Mouse (Mus musculus) CH12.LX (cell line): ENCODE data around the gene Cadm2. TPM values are rescaled to one million over a fixed set of nuclear protein-coding genes. Genes with fewer than 3 reads are reported as not detected.

Experiments used
- DNase-seq: peaks from one replicate; pipeline ENCODE4 v3.0.0-alpha.2; 2013; ENCODE audit errors: extremely low read depth
- H3K27ac ChIP-seq: 2 replicates; pipeline ENCODE4 v1.5.1; 2012; ENCODE audit warnings: low read depth, mild to moderate bottlenecking, control low read depth, moderate library complexity; ENCODE audit not compliant: insufficient read depth
- H3K27me3 ChIP-seq: replicated peaks from 2 replicates; pipeline ENCODE3; 2012; ENCODE audit warnings: inconsistent platforms
- H3K36me3 ChIP-seq, 2 experiments: replicated peaks in 1 of 2; 2 replicates each; pipeline versions ENCODE3 to v1.6.1; 2012; ENCODE audit warnings: inconsistent platforms in 1 of 2, low read length in 1 of 2, mild to moderate bottlenecking in 1 of 2, mixed read lengths in 1 of 2, moderate library complexity in 1 of 2; ENCODE audit not compliant: control insufficient read depth in 1 of 2, insufficient read depth in 1 of 2
- H3K4me1 ChIP-seq, 2 experiments: 2 replicates each; pipeline ENCODE4 v1.6.1; 2012; ENCODE audit warnings: inconsistent platforms in 1 of 2, moderate library complexity in 1 of 2; ENCODE audit not compliant: insufficient read depth in 2 of 2, control insufficient read depth in 1 of 2
- H3K4me2 ChIP-seq: 2 replicates; pipeline ENCODE4 v1.6.1; 2012; ENCODE audit warnings: low read depth, mild to moderate bottlenecking, control low read depth; ENCODE audit not compliant: poor library complexity, insufficient read depth, severe bottlenecking
- H3K4me3 ChIP-seq, 3 experiments: fragments of 150-350 bp in 1 of 3; sonication (generic) in 1 of 3; replicated peaks in 1 of 3; 2 replicates each; pipeline versions ENCODE3 to v1.5.1; 2011 to 2012; ENCODE audit warnings: low read depth in 2 of 3, low read length in 2 of 3, mild to moderate bottlenecking in 2 of 3, moderate library complexity in 2 of 3, control low read depth in 1 of 3, improper control_type of control experiment in 1 of 3, inconsistent platforms in 1 of 3, mixed read lengths in 1 of 3; ENCODE audit not compliant: poor library complexity in 1 of 3
- H3K79me2 ChIP-seq: replicated peaks from 2 replicates; pipeline ENCODE4 v1.6.1; 2012; ENCODE audit warnings: mild to moderate bottlenecking, moderate library complexity; ENCODE audit not compliant: control insufficient read depth, poor library complexity, insufficient read depth, severe bottlenecking; ENCODE audit errors: extremely low read depth
- H3K9ac ChIP-seq: 2 replicates; pipeline ENCODE4 v1.6.1; 2012; ENCODE audit warnings: low read depth, mild to moderate bottlenecking, control low read depth, moderate library complexity; ENCODE audit not compliant: insufficient read depth
- H3K9me3 ChIP-seq: replicated peaks from 2 replicates; pipeline ENCODE3; 2012; ENCODE audit warnings: low read length, inconsistent platforms, mixed read lengths
- CHD1 ChIP-seq: IDR thresholded peaks from 2 replicates; pipeline ENCODE4 v1.6.1; 2012; ENCODE audit warnings: low read depth, low read length, improper control_type of control experiment, inconsistent platforms
- CHD2 ChIP-seq: IDR thresholded peaks from 2 replicates; pipeline ENCODE4 v1.6.1; 2011; ENCODE audit warnings: low read length, improper control_type of control experiment
- E2F4 ChIP-seq: IDR thresholded peaks from 2 replicates; pipeline ENCODE4 v1.6.1; 2011; ENCODE audit warnings: low read depth, low read length, improper control_type of control experiment; ENCODE audit not compliant: insufficient replicate concordance
- ELF1 ChIP-seq: IDR thresholded peaks from 2 replicates; pipeline ENCODE4 v1.6.1; 2014; ENCODE audit warnings: low read depth, mild to moderate bottlenecking, inconsistent platforms, low read length, improper control_type of control experiment
- ETS1 ChIP-seq: conservative IDR thresholded peaks from 2 replicates; pipeline ENCODE4 v1.6.1; 2012; ENCODE audit warnings: low read depth, mild to moderate bottlenecking, inconsistent platforms, low read length, improper control_type of control experiment, moderate library complexity
- GABPA ChIP-seq: IDR thresholded peaks from 2 replicates; pipeline ENCODE4 v1.6.1; 2012; ENCODE audit warnings: low read depth, low read length, improper control_type of control experiment, inconsistent platforms; ENCODE audit not compliant: insufficient replicate concordance
- HCFC1 ChIP-seq: IDR thresholded peaks from 2 replicates; pipeline ENCODE4 v1.6.1; 2012; ENCODE audit warnings: low read depth, mild to moderate bottlenecking, inconsistent platforms, low read length, improper control_type of control experiment
- JUND ChIP-seq: conservative IDR thresholded peaks from 2 replicates; pipeline ENCODE4 v1.6.1; 2011; ENCODE audit warnings: low read depth, low read length, improper control_type of control experiment
- MAFK ChIP-seq: IDR thresholded peaks from 2 replicates; pipeline ENCODE4 v1.6.1; 2011; ENCODE audit warnings: low read length, improper control_type of control experiment; ENCODE audit not compliant: insufficient replicate concordance
- MAX ChIP-seq: IDR thresholded peaks from 2 replicates; pipeline ENCODE4 v1.6.1; 2011; ENCODE audit warnings: low read length, improper control_type of control experiment
- PAX5 ChIP-seq: IDR thresholded peaks from 2 replicates; pipeline ENCODE4 v1.6.1; 2012; ENCODE audit warnings: low read length, inconsistent platforms, mixed read lengths
- POLR2A ChIP-seq: IDR thresholded peaks from 2 replicates; pipeline ENCODE4 v1.6.1; 2011; ENCODE audit warnings: low read depth, mild to moderate bottlenecking, improper control_type of control experiment, low read length
- POLR2AphosphoS2 ChIP-seq: IDR thresholded peaks from 2 replicates; pipeline ENCODE4 v1.6.1; 2011; ENCODE audit warnings: low read depth, low read length, improper control_type of control experiment
- RCOR1 ChIP-seq: conservative IDR thresholded peaks from 2 replicates; pipeline ENCODE4 v1.6.1; 2012; ENCODE audit warnings: low read depth, mild to moderate bottlenecking, inconsistent platforms, low read length, improper control_type of control experiment
- SIN3A ChIP-seq: IDR thresholded peaks from 2 replicates; pipeline ENCODE4 v1.6.1; 2012; ENCODE audit warnings: low read length, improper control_type of control experiment, inconsistent platforms
- SMC3 ChIP-seq: IDR thresholded peaks from 2 replicates; pipeline ENCODE4 v1.6.1; 2011; ENCODE audit warnings: low read depth, low read length, improper control_type of control experiment
- USF2 ChIP-seq: conservative IDR thresholded peaks from 2 replicates; pipeline ENCODE4 v1.6.1; 2011; ENCODE audit warnings: low read depth, low read length, improper control_type of control experiment
- ZC3H11A ChIP-seq: IDR thresholded peaks from 2 replicates; pipeline ENCODE4 v1.6.1; 2012; ENCODE audit warnings: low read depth, mild to moderate bottlenecking, inconsistent platforms, low read length, improper control_type of control experiment
- dilution Hi-C: fragments of 300-500 bp; cut with MboI; formaldehyde crosslinking; loops from 2 replicates; pipeline ENCODE4 v1.14.3; 2020; ENCODE audit warnings: low sequenced_read_pairs; ENCODE audit not compliant: extremely low pct_unique_long_range_greater_than_20kb, extremely low pct_ligation_motif_present
- in situ Hi-C: fragments of 300-500 bp; cut with MboI; formaldehyde crosslinking; loops from 3 replicates; pipeline ENCODE4 v1.14.3; 2019; ENCODE audit warnings: low sequenced_read_pairs, low pct_ligation_motif_present, low pct_unique_long_range_greater_than_20kb, mixed read lengths
- polyA plus RNA-seq: library from polyadenylated mRNA; unstranded; fragments of >175 nt; gene quantifications from 2 replicates; pipeline ENCODE4 v1.2.1, GENCODE M21; 2012; ENCODE audit warnings: low read depth; ENCODE audit not compliant: insufficient read length
- total RNA-seq, 2 experiments: library from RNA; depleted of rRNA; stranded (reverse); fragments of 300-350 nt in 1 of 2; fragments of >200 nt in 1 of 2; gene quantifications; 2 replicates each; pipeline ENCODE4 v1.2.3; 2012 to 2014

Cadm2 gene
- total and polyA plus RNA-seq, 3 experiments = not detected

GRCm38 (mm10) chr16:67410482-67410881, 210.2 kb downstream of the Cadm2 start:
- no peak for TF ChIP-seq USF2
- no peak for TF ChIP-seq CHD1
- TF ChIP-seq E2F4 = no peak
- TF ChIP-seq POLR2AphosphoS2 = no peak
- TF ChIP-seq ZC3H11A = no peak
- TF ChIP-seq RCOR1 = no peak
- no peak for TF ChIP-seq POLR2A
- no peak for TF ChIP-seq MAX
- TF ChIP-seq ELF1 = no peak
- no peak for TF ChIP-seq JUND
- TF ChIP-seq CHD2 = no peak
- TF ChIP-seq MAFK = no peak
- TF ChIP-seq ETS1 = no peak
- TF ChIP-seq SMC3 = no peak
- TF ChIP-seq HCFC1 = no peak
- TF ChIP-seq SIN3A = no peak
- no peak for TF ChIP-seq GABPA
- no peaks in the 10 kb centered on the region for H3K4me1 ChIP-seq
- no peak for DNase-seq
- no peak overlapping the region for H3K4me2 ChIP-seq
- H3K36me3 ChIP-seq = no peaks in the 10 kb centered on the region
- H3K4me3 ChIP-seq = no peak overlapping the region
- dilution Hi-C loops (no loop called here), in situ Hi-C loops (no loop called here)
- H3K27me3 ChIP-seq = no peaks in the 10 kb centered on the region
- H3K9ac ChIP-seq = no peak overlapping the region
- no peak overlapping the region for H3K27ac ChIP-seq
- H3K9me3 ChIP-seq = peaks cover 20% of the 10 kb centered on the region
- no peaks in the 10 kb centered on the region for H3K79me2 ChIP-seq

- DNase-seq = no peak
- no peak overlapping the region for H3K9ac ChIP-seq
- no peaks in the 10 kb centered on the region for H3K79me2 ChIP-seq
- dilution Hi-C loops = no loop called here
- H3K4me3 ChIP-seq = no peak overlapping the region
- no peaks in the 10 kb centered on the region for H3K27me3 ChIP-seq
- peaks cover 25% of the 10 kb centered on the region for H3K9me3 ChIP-seq
- no peaks in the 10 kb centered on the region for H3K36me3 ChIP-seq
- H3K4me1 ChIP-seq = no peaks in the 10 kb centered on the region
- in situ Hi-C loops = no loop called here
- no peak overlapping the region for H3K4me2 ChIP-seq
- no peak for TF ChIP-seq RCOR1
- no peak for TF ChIP-seq PAX5
- no peak overlapping the region for H3K27ac ChIP-seq
These were observed 253.0 kb downstream of the Cadm2 start for GRCm38 (mm10) chr16:67367745-67368144.
